Mouse (Mus musculus) NIH3T3 (cell line): Measurements from ENCODE around the gene Dynlrb2.

ENCODE experiments used
- DNase-seq: peaks from one replicate; pipeline ENCODE4 v3.0.0-alpha.2; 2012; ENCODE audit warnings: low read depth

The Dynlrb2 gene

GRCm38 (mm10) chr8:116504477-116505120, at the start of gene Dynlrb2:
Dynlrb2 (plus strand) TSS chr8:116504974.
- peak; percentile 34 for DNase-seq

GRCm38 (mm10) chr8:116458569-116458968, 46.2 kb upstream of the Dynlrb2 start:
- DNase-seq: no peak

- DNase-seq: no peak
Measured at GRCm38 (mm10) chr8:116461472-116461871, 43.3 kb upstream of the Dynlrb2 start.

GRCm38 (mm10) chr8:116466586-116466985, 38.2 kb upstream of the Dynlrb2 start:
- DNase-seq: no peak

GRCm38 (mm10) chr8:116467027-116467426, 37.7 kb upstream of the Dynlrb2 start:
- no peak for DNase-seq

- no peak for DNase-seq
Measured at GRCm38 (mm10) chr8:116477941-116478340, 26.8 kb upstream of the Dynlrb2 start.

GRCm38 (mm10) chr8:116478681-116479080, 26.1 kb upstream of the Dynlrb2 start:
- no peak for DNase-seq

GRCm38 (mm10) chr8:116480894-116481293, 23.9 kb upstream of the Dynlrb2 start:
- peak; percentile 81 for DNase-seq

- DNase-seq: no peak
Measured at GRCm38 (mm10) chr8:116482738-116483137, 22.0 kb upstream of the Dynlrb2 start.

- peak; percentile 56 for DNase-seq
Measured at GRCm38 (mm10) chr8:116484087-116484486, 20.7 kb upstream of the Dynlrb2 start.

GRCm38 (mm10) chr8:116488546-116488945, 16.2 kb upstream of the Dynlrb2 start:
- DNase-seq: no peak

- DNase-seq: no peak
Measured at GRCm38 (mm10) chr8:116500057-116500809, 4.5 kb upstream of the Dynlrb2 start.

GRCm38 (mm10) chr8:116508721-116509120, 3.9 kb downstream of the Dynlrb2 start:
- peak; percentile 23 for DNase-seq

GRCm38 (mm10) chr8:116509247-116509646, 4.5 kb downstream of the Dynlrb2 start:
- DNase-seq: no peak

GRCm38 (mm10) chr8:116519676-116520075, 14.9 kb downstream of the Dynlrb2 start:
- no peak for DNase-seq

- DNase-seq: no peak
Measured at GRCm38 (mm10) chr8:116521208-116521607, 16.4 kb downstream of the Dynlrb2 start.

GRCm38 (mm10) chr8:116521641-116522040, 16.9 kb downstream of the Dynlrb2 start:
- no peak for DNase-seq

- DNase-seq: no peak
Measured at GRCm38 (mm10) chr8:116522104-116522767, 17.5 kb downstream of the Dynlrb2 start.

GRCm38 (mm10) chr8:116524915-116525314, 20.1 kb downstream of the Dynlrb2 start:
- no peak for DNase-seq

GRCm38 (mm10) chr8:116528736-116529135, 24.0 kb downstream of the Dynlrb2 start:
- no peak for DNase-seq

GRCm38 (mm10) chr8:116533081-116533480, 28.3 kb downstream of the Dynlrb2 start:
- DNase-seq: peak; percentile 29

GRCm38 (mm10) chr8:116536786-116537185, 32.0 kb downstream of the Dynlrb2 start:
- no peak for DNase-seq

- DNase-seq: no peak
Measured at GRCm38 (mm10) chr8:116538763-116539162, 34.0 kb downstream of the Dynlrb2 start.
